Mouse (Mus musculus): ENCODE measurements around the gene Stra6. TPM values are rescaled to one million over a fixed set of nuclear protein-coding genes. Genes with fewer than 3 reads are reported as not detected.

Gene Stra6
- polyA plus RNA-seq, 1 experiment from 2014 or later: 0.15 TPM

GRCm38 (mm10) chr9:58133893-58134884, 70.6 kb downstream of the Stra6 start:
- no peak for ATAC-seq (ENCODE audit: insufficient read depth)
- no peak overlapping the region for H3K4me2 ChIP-seq
- peaks cover 77% of the 10 kb centered on the region for H3K27me3 ChIP-seq

GRCm38 (mm10) chr9:58134906-58135305, 71.3 kb downstream of the Stra6 start:
- WGBS (ENCODE audit: insufficient replicate concordance): 17% methylated on average over 7 of the region's 7 CpGs
- no peak for ATAC-seq (ENCODE audit: insufficient read depth)
- Histone ChIP-seq H3K27ac (replicated peaks) (no peak overlapping the region), H3K4me1 (replicated peaks) (no peaks in the 10 kb centered on the region), H3K9ac (no peak overlapping the region), H3K4me3 (replicated peaks) (no peak overlapping the region), H3K36me3 (replicated peaks) (no peaks in the 10 kb centered on the region), H3K9me3 (replicated peaks) (no peaks in the 10 kb centered on the region), H3K4me2 (no peak overlapping the region), H3K27me3 (peaks cover 69% of the 10 kb centered on the region)

More at GRCm38 (mm10) chr9:58133893-58134884, 70.6 kb downstream of the Stra6 start:
- Histone ChIP-seq H3K36me3 (replicated peaks) (no peaks in the 10 kb centered on the region), H3K27ac (replicated peaks) (no peak overlapping the region), H3K9me3 (replicated peaks) (no peaks in the 10 kb centered on the region), H3K4me1 (replicated peaks) (no peaks in the 10 kb centered on the region), H3K4me3 (replicated peaks) (no peak overlapping the region), H3K9ac (no peak overlapping the region)
- 8% methylated on average over 17 of the region's 17 CpGs for WGBS (ENCODE audit: insufficient replicate concordance)

DNA sequence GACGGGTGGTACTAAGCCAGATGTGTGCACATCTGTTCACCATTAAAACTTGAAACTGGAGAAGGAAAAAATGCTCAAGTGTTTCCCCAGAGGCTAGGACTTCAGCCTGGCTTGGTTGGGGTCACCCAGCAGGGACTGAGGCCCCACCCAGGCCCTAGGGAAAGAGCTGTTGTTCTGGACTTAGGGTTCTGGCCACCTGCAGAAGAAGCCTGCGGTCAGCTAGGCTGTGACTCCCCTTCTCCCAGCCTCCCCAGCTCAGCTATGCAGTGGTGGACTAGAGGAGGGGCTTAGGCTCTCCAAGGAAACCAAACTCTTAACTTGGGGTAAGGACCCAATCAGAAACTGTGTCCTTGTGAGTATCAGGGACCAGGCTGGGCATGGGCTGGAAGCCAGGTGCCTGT, 72.3 kb downstream of the Stra6 start:
- H3K4me2 ChIP-seq: no peak overlapping the region

GRCm38 (mm10) chr9:58139947-58140346, 76.4 kb downstream of the Stra6 start:
- Histone ChIP-seq H3K36me3 (replicated peaks) (no peaks in the 10 kb centered on the region), H3K9me3 (replicated peaks) (no peaks in the 10 kb centered on the region), H3K4me2 (no peak overlapping the region), H3K27me3 (peaks cover 27% of the 10 kb centered on the region), H3K27ac (replicated peaks) (no peak overlapping the region), H3K4me1 (replicated peaks) (no peaks in the 10 kb centered on the region), H3K9ac (no peak overlapping the region), H3K4me3 (replicated peaks) (no peak overlapping the region)
- no peak for ATAC-seq (ENCODE audit: insufficient read depth)
- 22% methylated on average over 6 of the region's 6 CpGs for WGBS (ENCODE audit: insufficient replicate concordance)

More for the DNA sequence above, 72.3 kb downstream of the Stra6 start:
- Histone ChIP-seq H3K9ac (no peak overlapping the region), H3K4me1 (replicated peaks) (no peaks in the 10 kb centered on the region), H3K27me3 (peaks cover 61% of the 10 kb centered on the region), H3K27ac (replicated peaks) (no peak overlapping the region), H3K4me3 (replicated peaks) (no peak overlapping the region), H3K9me3 (replicated peaks) (no peaks in the 10 kb centered on the region), H3K36me3 (replicated peaks) (no peaks in the 10 kb centered on the region)
- no peak for ATAC-seq (ENCODE audit: insufficient read depth)
- 21% methylated on average over 2 of the region's 2 CpGs for WGBS (ENCODE audit: insufficient replicate concordance)

DNA sequence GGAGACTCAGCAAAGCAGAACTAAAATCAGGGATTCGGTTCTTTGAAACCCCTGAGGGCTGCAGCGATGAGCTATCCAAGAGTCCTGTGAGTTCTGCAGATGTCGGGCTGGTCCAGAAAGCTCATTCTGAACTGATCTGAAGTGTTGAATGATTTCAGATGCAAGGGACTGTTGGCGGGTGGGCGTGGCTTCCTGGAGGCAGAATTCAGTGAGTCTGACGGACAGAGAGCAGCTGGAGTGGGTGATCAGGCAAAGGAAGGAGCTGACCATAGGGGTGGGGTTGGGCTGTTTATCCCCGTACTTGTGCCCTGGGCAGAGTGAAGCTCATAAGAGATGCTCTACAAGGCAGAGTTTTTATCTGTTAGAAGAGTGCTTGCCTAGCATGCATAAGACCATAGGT, 79.8 kb downstream of the Stra6 start:
- H3K4me1 ChIP-seq (replicated peaks): no peaks in the 10 kb centered on the region
- no peaks in the 10 kb centered on the region for H3K9me3 ChIP-seq (replicated peaks)
- no peak overlapping the region for H3K27ac ChIP-seq (replicated peaks)
- no peak overlapping the region for H3K4me3 ChIP-seq (replicated peaks)
- no peak overlapping the region for H3K9ac ChIP-seq
- peaks cover 9% of the 10 kb centered on the region; the same call in 1 of the 2 replicates for H3K27me3 ChIP-seq
- H3K36me3 ChIP-seq (replicated peaks): no peaks in the 10 kb centered on the region
- H3K4me2 ChIP-seq: no peak overlapping the region
- ATAC-seq (ENCODE audit: insufficient read depth): no peak
- WGBS (ENCODE audit: insufficient replicate concordance): 35% methylated on average over 7 of the region's 7 CpGs

DNA sequence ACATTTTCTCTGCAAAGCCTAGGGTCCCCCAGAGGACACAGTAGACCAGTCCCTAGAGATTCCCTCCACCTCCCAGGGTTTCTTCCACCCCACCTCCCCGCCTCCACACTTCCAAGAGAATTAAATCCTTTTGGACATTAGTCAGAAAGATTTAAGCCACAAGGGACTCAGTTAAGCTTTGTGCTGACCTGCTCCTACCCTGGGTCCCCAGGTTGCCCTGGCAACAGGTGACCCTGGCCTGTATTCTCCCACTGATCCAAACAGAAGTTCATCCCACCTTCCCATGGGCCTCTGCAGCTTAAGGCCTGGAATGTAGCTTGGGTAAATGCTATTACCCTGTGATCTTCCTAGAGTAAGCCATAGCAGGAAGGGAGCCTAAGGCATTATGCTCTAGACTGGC, 81.1 kb downstream of the Stra6 start:
- no peak for ATAC-seq (ENCODE audit: insufficient read depth)
- Histone ChIP-seq H3K4me2 (no peak overlapping the region), H3K4me3 (replicated peaks) (no peak overlapping the region), H3K36me3 (replicated peaks) (no peaks in the 10 kb centered on the region), H3K27ac (replicated peaks) (no peak overlapping the region), H3K9ac (no peak overlapping the region), H3K4me1 (replicated peaks) (no peaks in the 10 kb centered on the region), H3K9me3 (replicated peaks) (no peaks in the 10 kb centered on the region), H3K27me3 (0 out of 2 replicates have a peak, but pooled peaks cover 5% of the 10 kb centered on the region)
- 61% methylated on average over 1 of the region's 1 CpGs for WGBS (ENCODE audit: insufficient replicate concordance)

DNA sequence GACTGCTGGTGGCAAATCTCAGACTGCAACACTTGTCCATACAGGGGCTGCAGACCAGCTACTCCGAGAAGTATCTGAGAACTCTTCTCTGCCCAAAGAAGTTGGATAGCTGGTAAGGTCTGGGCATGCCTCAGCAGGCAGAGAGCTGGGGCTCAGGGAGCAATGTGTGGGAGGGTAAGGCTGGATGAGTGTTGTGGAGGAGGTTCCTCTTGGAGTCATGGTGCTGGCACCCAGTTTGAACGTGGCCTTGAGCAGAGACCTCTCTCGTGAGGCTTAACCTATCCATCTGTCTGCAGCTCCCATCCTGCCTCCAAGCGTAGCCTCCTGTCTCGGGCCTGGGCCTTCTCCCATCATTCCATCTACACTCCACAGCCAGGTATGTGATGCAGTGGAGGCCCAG, 81.8 kb downstream of the Stra6 start:
- Histone ChIP-seq H3K9me3 (replicated peaks) (no peaks in the 10 kb centered on the region), H3K4me3 (replicated peaks) (no peak overlapping the region), H3K9ac (no peak overlapping the region), H3K27me3 (0 out of 2 replicates have a peak, but pooled peaks cover 5% of the 10 kb centered on the region), H3K36me3 (replicated peaks) (no peaks in the 10 kb centered on the region), H3K4me2 (no peak overlapping the region), H3K27ac (replicated peaks) (no peak overlapping the region), H3K4me1 (replicated peaks) (no peaks in the 10 kb centered on the region)
- 55% methylated on average over 5 of the region's 5 CpGs for WGBS (ENCODE audit: insufficient replicate concordance)
- no peak for ATAC-seq (ENCODE audit: insufficient read depth)

GRCm38 (mm10) chr9:58148806-58149205, 85.2 kb downstream of the Stra6 start:
- H3K4me1 ChIP-seq (replicated peaks): no peaks in the 10 kb centered on the region
- H3K4me2 ChIP-seq: no peak overlapping the region
- peaks cover 5% of the 10 kb centered on the region; the same call in 1 of the 2 replicates for H3K27me3 ChIP-seq
- no peak overlapping the region for H3K4me3 ChIP-seq (replicated peaks)
- no peaks in the 10 kb centered on the region for H3K36me3 ChIP-seq (replicated peaks)
- no peaks in the 10 kb centered on the region for H3K9me3 ChIP-seq (replicated peaks)
- WGBS (ENCODE audit: insufficient replicate concordance): 22% methylated on average over 2 of the region's 2 CpGs
- no peak overlapping the region for H3K27ac ChIP-seq (replicated peaks)
- no peak for ATAC-seq (ENCODE audit: insufficient read depth)
- H3K9ac ChIP-seq: no peak overlapping the region

GRCm38 (mm10) chr9:58150733-58151361, 87.3 kb downstream of the Stra6 start:
- Histone ChIP-seq H3K9ac (no peak overlapping the region), H3K9me3 (replicated peaks) (no peaks in the 10 kb centered on the region), H3K27ac (replicated peaks) (no peak overlapping the region), H3K4me3 (replicated peaks) (no peak overlapping the region), H3K27me3 (peaks cover 5% of the 10 kb centered on the region; the same call in 1 of the 2 replicates), H3K4me2 (no peak overlapping the region), H3K36me3 (replicated peaks) (no peaks in the 10 kb centered on the region), H3K4me1 (replicated peaks) (no peaks in the 10 kb centered on the region)
- ATAC-seq (ENCODE audit: insufficient read depth): no peak
- 44% methylated on average over 4 of the region's 4 CpGs for WGBS (ENCODE audit: insufficient replicate concordance)

DNA sequence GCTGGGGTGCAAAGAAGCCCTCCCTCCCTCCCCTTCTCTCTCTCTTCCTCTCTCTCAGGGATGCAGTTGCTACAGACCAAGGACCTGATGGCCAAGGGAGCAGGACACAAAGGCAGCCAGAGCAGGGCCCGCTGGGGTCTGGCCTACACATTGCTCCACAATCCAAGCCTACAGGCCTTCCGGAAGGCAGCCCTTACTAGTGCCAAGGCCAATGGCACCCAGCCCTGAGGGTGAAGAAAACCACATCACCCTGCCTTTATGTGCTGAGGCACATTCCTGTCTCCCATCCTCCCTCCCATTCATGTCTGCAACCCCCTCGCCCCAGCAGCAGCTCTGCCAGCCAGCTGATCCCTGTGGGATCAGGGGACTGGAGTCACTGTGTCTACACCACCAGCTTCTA, 89.5 kb downstream of the Stra6 start:
- no peaks in the 10 kb centered on the region for H3K36me3 ChIP-seq (replicated peaks)
- H3K27ac ChIP-seq (replicated peaks): no peak overlapping the region
- H3K27me3 ChIP-seq: peaks cover 5% of the 10 kb centered on the region; the same call in 1 of the 2 replicates
- no peak for ATAC-seq (ENCODE audit: insufficient read depth)
- H3K9ac ChIP-seq: no peak overlapping the region
- no peak overlapping the region for H3K4me3 ChIP-seq (replicated peaks)
- WGBS (ENCODE audit: insufficient replicate concordance): 58% methylated on average over 3 of the region's 3 CpGs
- H3K9me3 ChIP-seq (replicated peaks): no peaks in the 10 kb centered on the region
- no peak overlapping the region for H3K4me2 ChIP-seq
- H3K4me1 ChIP-seq (replicated peaks): no peaks in the 10 kb centered on the region

GRCm38 (mm10) chr9:58155366-58155765, 91.8 kb downstream of the Stra6 start:
- Histone ChIP-seq H3K4me2 (no peak overlapping the region), H3K36me3 (replicated peaks) (no peaks in the 10 kb centered on the region), H3K9me3 (replicated peaks) (no peaks in the 10 kb centered on the region), H3K4me3 (replicated peaks) (no peak overlapping the region), H3K9ac (no peak overlapping the region), H3K27ac (replicated peaks) (no peak overlapping the region), H3K27me3 (peaks cover 5% of the 10 kb centered on the region; the same call in 1 of the 2 replicates), H3K4me1 (replicated peaks) (no peaks in the 10 kb centered on the region)
- WGBS (ENCODE audit: insufficient replicate concordance): 39% methylated on average over 3 of the region's 3 CpGs
- no peak for ATAC-seq (ENCODE audit: insufficient read depth)
